Mouse (Mus musculus) heart, postnatal 36 days (tissue): Measurements from ENCODE around the gene Lima1. TPM values are rescaled to one million over a fixed set of nuclear protein-coding genes. Genes with fewer than 3 reads are reported as not detected.

Source experiments
- DNase-seq, 2 experiments: peaks; one replicate each; pipeline ENCODE4 v3.0.0; 2021 to 2022
- intact Hi-C: fragments of 180-260 bp; cut with DNase I; formaldehyde crosslinking; loops from one replicate; pipeline ENCODE4 v1.15.1; 2025
- total RNA-seq, 2 experiments: library from RNA; stranded (reverse); gene quantifications; 2 replicates each; pipeline ENCODE4 v1.2.3; 2021

Gene Lima1
- total RNA-seq, 2 experiments from 2014 or later = 19.9 to 21.0 TPM

DNA sequence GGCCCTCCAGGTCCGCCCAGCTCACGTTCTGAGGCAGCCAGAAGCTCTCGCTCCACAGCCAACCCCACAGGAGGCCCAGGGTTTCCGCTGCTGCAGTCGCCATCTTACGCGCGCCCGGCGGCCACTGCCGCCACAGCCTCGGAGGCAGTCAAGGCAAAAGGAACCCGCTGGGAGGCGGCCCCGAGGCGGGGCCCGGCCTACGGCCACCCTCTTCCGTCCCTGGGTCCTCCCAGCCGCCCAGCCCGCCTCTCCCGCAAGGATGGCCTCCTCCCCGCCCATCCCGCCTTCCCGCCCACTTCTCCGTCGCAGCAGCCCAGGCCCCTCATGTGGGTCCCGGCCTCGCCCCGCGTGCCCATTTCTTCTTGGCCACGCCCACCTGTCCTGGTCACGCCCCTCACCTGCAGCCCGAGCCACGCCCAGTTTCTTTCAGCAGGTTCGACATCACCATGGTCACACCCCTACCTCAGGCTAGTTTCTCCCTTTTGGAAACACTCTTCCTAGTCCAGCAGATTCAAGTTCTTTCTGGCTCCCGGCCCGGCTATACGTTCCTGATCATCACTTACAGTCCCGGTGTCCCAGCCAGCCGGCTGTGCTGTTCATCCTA lies 102.9 kb downstream of the Lima1 start:
- intact Hi-C loops = loop anchor here (2.0 to 10.0 kb wide), 2 partner anchors 46 to 278 kb away; no protein-coding TSS in a partner anchor

GRCm38 (mm10) chr15:99771601-99772276 lies 103.5 kb downstream of the Lima1 start:
- DNase-seq = no peak
- intact Hi-C loops = loop anchor here (2.0 to 10.0 kb wide), 2 partner anchors 45 to 277 kb away; no protein-coding TSS in a partner anchor

More for the DNA sequence above, 102.9 kb downstream of the Lima1 start:
- DNase-seq = peak; percentile 88 to 90

- intact Hi-C loops = loop anchor here (10.0 kb wide), 1 partner anchor 276 kb away; no protein-coding TSS in a partner anchor
- no peak for DNase-seq
Measured at GRCm38 (mm10) chr15:99771004-99771500, 104.2 kb downstream of the Lima1 start.

GRCm38 (mm10) chr15:99768761-99769160 lies 106.5 kb downstream of the Lima1 start:
- DNase-seq = no peak
- intact Hi-C loops = no loop called here

DNA sequence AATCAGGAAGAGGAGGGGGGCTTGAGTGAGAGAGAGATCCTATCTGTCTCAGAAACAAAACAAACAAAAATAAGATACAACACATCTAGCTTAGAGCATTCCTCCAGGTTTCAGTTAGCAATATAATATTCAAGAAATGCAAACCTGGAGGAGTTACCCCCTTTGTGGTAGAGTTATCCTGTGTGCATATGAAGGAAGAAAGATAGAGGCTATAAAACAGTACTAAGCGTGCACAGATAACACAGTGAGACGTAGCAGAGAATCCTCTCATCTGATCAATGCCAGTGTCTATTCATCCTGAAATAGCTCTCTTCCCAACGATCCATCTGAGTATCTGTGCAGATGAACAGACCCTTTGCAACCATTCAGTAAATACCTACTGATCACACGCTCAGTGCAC lies 107.8 kb downstream of the Lima1 start:
- intact Hi-C loops = no loop called here
- DNase-seq = no peak

GRCm38 (mm10) chr15:99754204-99754603 lies 121.1 kb downstream of the Lima1 start:
- no peak for DNase-seq
- intact Hi-C loops = no loop called here

- intact Hi-C loops = no loop called here
- DNase-seq = no peak
Measured at GRCm38 (mm10) chr15:99740229-99740628, 135.0 kb downstream of the Lima1 start.

GRCm38 (mm10) chr15:99736675-99737074 lies 138.6 kb downstream of the Lima1 start:
- DNase-seq = no peak
- intact Hi-C loops = no loop called here

- peak; percentile 100 for DNase-seq
- intact Hi-C loops = no loop called here
Measured at GRCm38 (mm10) chr15:99735631-99736030, 139.6 kb downstream of the Lima1 start.

DNA sequence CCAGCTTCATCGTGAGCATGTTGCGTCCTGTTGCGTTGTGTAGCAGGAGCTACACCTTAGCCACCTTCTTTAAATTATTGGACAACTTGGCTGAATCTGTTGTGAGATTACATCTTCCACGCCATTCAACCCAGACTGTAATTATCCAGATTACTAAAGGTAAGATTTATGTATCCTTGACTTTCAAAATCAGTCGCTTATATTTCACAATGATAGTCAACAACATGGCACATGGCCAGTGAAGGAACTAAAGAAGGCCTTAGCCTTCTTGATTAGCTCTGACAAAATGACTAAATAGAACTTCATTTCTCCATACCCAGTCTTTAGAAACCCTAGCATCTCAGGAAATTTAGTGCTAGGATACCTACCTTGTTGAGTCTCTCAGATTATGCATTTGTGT lies 142.1 kb downstream of the Lima1 start:
- intact Hi-C loops = no loop called here

DNA sequence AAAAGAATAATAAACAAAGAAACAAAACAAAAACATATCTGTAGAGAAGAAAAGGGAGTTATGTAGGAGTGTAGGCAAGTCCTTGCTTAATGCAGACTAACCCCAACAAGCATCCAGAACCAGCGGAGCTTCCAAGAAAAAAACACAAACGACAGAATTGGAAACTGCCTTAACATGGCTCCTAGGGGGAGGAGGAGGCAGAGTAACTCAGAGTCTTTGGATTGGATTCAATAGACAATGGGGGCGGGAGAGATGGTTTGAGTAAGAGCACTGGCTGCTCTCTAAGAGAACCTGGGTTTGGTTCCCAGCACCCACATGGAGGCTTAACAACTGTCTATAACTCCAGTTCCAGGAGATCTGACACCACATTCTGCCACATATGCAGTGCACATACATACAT lies 143.6 kb downstream of the Lima1 start:
- intact Hi-C loops = no loop called here
- DNase-seq = no peak

More for the DNA sequence above, 142.1 kb downstream of the Lima1 start:
- DNase-seq = no peak

GRCm38 (mm10) chr15:99731167-99731566 lies 144.1 kb downstream of the Lima1 start:
- intact Hi-C loops = no loop called here
- no peak for DNase-seq

- no peak for DNase-seq
- intact Hi-C loops = no loop called here
Measured at GRCm38 (mm10) chr15:99729056-99729783, 146.0 kb downstream of the Lima1 start.

Other genes with a start within 250 kb of the Lima1 start
- 1 to 10 TPM; 2.1 to 2.2 TPM for gene Racgap1, start 223.8 kb downstream of the Lima1 start, total RNA-seq
- gene Asic1, start 205.1 kb downstream of the Lima1 start, total RNA-seq = under 1 TPM; 0.22 to 0.35 TPM
- 10 to 100 TPM; 18.7 to 22.1 TPM for gene Smarcd1, start 173.3 kb downstream of the Lima1 start, total RNA-seq
- 1 to 10 TPM; 1.8 to 2.4 TPM for gene Gm17349, start 170.0 kb downstream of the Lima1 start, total RNA-seq
- 10 to 100 TPM; 61.0 to 62.5 TPM for gene Gpd1, start 157.9 kb downstream of the Lima1 start, total RNA-seq
- 100 to 1,000 TPM; 218 to 222 TPM for gene Cox14, start 149.8 kb downstream of the Lima1 start, total RNA-seq
- 10 to 100 TPM; 17.6 to 18.0 TPM for gene Cers5, start 102.6 kb downstream of the Lima1 start, total RNA-seq
- under 1 TPM; 0.05 to 0.06 TPM for gene Fam186a, start 91.6 kb upstream of the Lima1 start, total RNA-seq
- 10 to 100 TPM; 47.1 to 60.2 TPM for gene Larp4, start 94.6 kb upstream of the Lima1 start, total RNA-seq
- 10 to 100 TPM; 21.0 to 21.5 TPM for gene Dip2b, start 163.2 kb upstream of the Lima1 start, total RNA-seq